ENCODE assay signal across 17 mouse cellular contexts in genomic region chr3:136369916-136370315, GRCm38 (mm10). TPM values are rescaled to one million over a fixed set of nuclear protein-coding genes. Genes with fewer than 3 reads are reported as not detected.
DNase-seq lines count a peak whose midpoint lies in the region; ATAC-seq and TF ChIP-seq lines count a peak whose summit lies in the region.
"Had no signal": no experiment of that assay in that cellular context is flagged by ENCODE, and none has a peak within 500 bp of the region (broad histone marks: within the 10 kb centered on the region; RNA-seq: fewer than 3 reads in every experiment).

No protein-coding gene starts in this region.

- no peak overlapping the region for H3K9ac ChIP-seq in liver, embryonic 11.5 days (ENCODE audit: low read depth, low read length)
- H3K9ac ChIP-seq: limb, embryonic 13.5 days; midbrain, embryonic 15.5 days; neural tube, embryonic 12.5 days had no signal

- H3K9me3 ChIP-seq in liver, embryonic 11.5 days (ENCODE audit: control insufficient read depth, low read length) = no peaks in the 10 kb centered on the region
- H3K9me3 ChIP-seq: heart, embryonic 10.5 days; limb, embryonic 13.5 days; midbrain, embryonic 15.5 days; neural tube, embryonic 12.5 days had no signal

- intact Hi-C loops in left cerebral cortex, adult 2 months (cut with DNase I) = loop anchor here (5.0 to 10.0 kb wide), 2 partner anchors 325 to 398 kb away; no protein-coding TSS in a partner anchor

- TF ChIP-seq CTCF in left cerebral cortex, adult 2 months (IDR thresholded peaks at IDR 0.05) = no peak

- no peak for DNase-seq in frontal cortex, postnatal 14 days (ENCODE audit: low spot score in 2 of 2)
- DNase-seq in left cerebral cortex, adult 2 months (ENCODE audit: extremely low spot score in 1 of 2, low spot score in 2 of 2) = peak; percentile 17 to 32
- DNase-seq in left cerebral cortex, adult 11 months (ENCODE audit: low spot score) = no peak
- DNase-seq in ZHBTc4 (ENCODE audit: low read depth, low spot score) = peak; percentile 2
- DNase-seq in layer of hippocampus, adult 9-11 months = peak; percentile 62
- no peak for DNase-seq in liver, embryonic 11.5 days (ENCODE audit: low spot score)
- DNase-seq in thymus, adult 18-20 months = no peak
- DNase-seq: adrenal gland, postnatal 36 days; heart, postnatal 14 days; kidney, postnatal 14 days had no signal

- H3K27me3 ChIP-seq in liver, embryonic 11.5 days (replicated peaks; ENCODE audit: control insufficient read depth, insufficient read depth, low read length) = no peaks in the 10 kb centered on the region
- H3K27me3 ChIP-seq: CH12.LX; limb, embryonic 13.5 days; midbrain, embryonic 15.5 days; neural tube, embryonic 12.5 days had no signal

- peak overlapping the region; percentile 26 for H3K4me3 ChIP-seq in left cerebral cortex, adult 2 months
- H3K4me3 ChIP-seq in liver, embryonic 11.5 days (ENCODE audit: low read depth, low read length) = no peak overlapping the region
- H3K4me3 ChIP-seq: heart, embryonic 10.5 days; limb, embryonic 13.5 days; midbrain, embryonic 15.5 days; neural tube, embryonic 12.5 days had no signal

- H3K36me3 ChIP-seq in liver, embryonic 11.5 days (ENCODE audit: control insufficient read depth, insufficient read depth, low read length) = no peaks in the 10 kb centered on the region
- H3K36me3 ChIP-seq: heart, embryonic 10.5 days; limb, embryonic 13.5 days; midbrain, embryonic 15.5 days; neural tube, embryonic 12.5 days had no signal

- ATAC-seq in frontal cortex, adult (ENCODE audit: low TSS enrichment) = peak; percentile 78
- ATAC-seq in liver, embryonic 11.5 days (replicated peaks; ENCODE audit: low FRiP score) = no peak
- ATAC-seq: forebrain, embryonic 16.5 days; midbrain, embryonic 15.5 days had no signal

- WGBS in liver, embryonic 11.5 days = 79% methylated on average over 11 of the region's 11 CpGs

- H3K4me1 ChIP-seq in liver, embryonic 11.5 days (replicated peaks; ENCODE audit: control insufficient read depth, insufficient read depth, low read length) = no peaks in the 10 kb centered on the region
- H3K4me1 ChIP-seq: heart, embryonic 10.5 days; limb, embryonic 13.5 days; midbrain, embryonic 15.5 days; neural tube, embryonic 12.5 days had no signal

- peak overlapping the region; percentile 71 for H3K27ac ChIP-seq in left cerebral cortex, adult 2 months
- H3K27ac ChIP-seq in liver, embryonic 11.5 days (ENCODE audit: low read depth, low read length) = no peak overlapping the region
- H3K27ac ChIP-seq: heart, embryonic 10.5 days; limb, embryonic 13.5 days; midbrain, embryonic 15.5 days; neural tube, embryonic 12.5 days had no signal

- H3K4me2 ChIP-seq in liver, embryonic 11.5 days = no peak overlapping the region
- H3K4me2 ChIP-seq: limb, embryonic 13.5 days; midbrain, embryonic 15.5 days; neural tube, embryonic 12.5 days had no signal

RNA-seq across cellular contexts. Expression of gene Bank1, which starts 44.0 kb away (rescaled TPM):
- total RNA-seq in left cerebral cortex, adult 2 months (2021) = 1 to 10 TPM in 1 of 2 experiments, under 1 TPM in 1; 0.97 to 1.3 TPM
- 1.7 and 2.5 TPM in 2 replicates for polyA plus RNA-seq in liver, embryonic 11.5 days (2014; fragmentation: Nextera tagmentation; extraction: Ambion mirVana)

Comparison
In these comparisons a context has a peak if more than half of its experiments do, and no peak if none do; other contexts are left out.
1. DNase-seq: peak in left cerebral cortex, adult 2 months (2 of 2), ZHBTc4 (single experiment) and layer of hippocampus, adult 9-11 months (single experiment); none in frontal cortex, postnatal 14 days (0 of 2), left cerebral cortex, adult 11 months (single experiment), liver, embryonic 11.5 days (single experiment) and thymus, adult 18-20 months (0 of 2).